Mouse (Mus musculus) CD8-positive naive resting alpha-beta T cell, adult 2 months (primary cell): ENCODE results near the gene Extl2.

Source experiments
- DNase-seq, 2 experiments: peaks; one replicate each; pipeline ENCODE4 v3.0.0; 2022; ENCODE audit warnings: low read depth in 2 of 2, low spot score in 2 of 2

The Extl2 gene

DNA sequence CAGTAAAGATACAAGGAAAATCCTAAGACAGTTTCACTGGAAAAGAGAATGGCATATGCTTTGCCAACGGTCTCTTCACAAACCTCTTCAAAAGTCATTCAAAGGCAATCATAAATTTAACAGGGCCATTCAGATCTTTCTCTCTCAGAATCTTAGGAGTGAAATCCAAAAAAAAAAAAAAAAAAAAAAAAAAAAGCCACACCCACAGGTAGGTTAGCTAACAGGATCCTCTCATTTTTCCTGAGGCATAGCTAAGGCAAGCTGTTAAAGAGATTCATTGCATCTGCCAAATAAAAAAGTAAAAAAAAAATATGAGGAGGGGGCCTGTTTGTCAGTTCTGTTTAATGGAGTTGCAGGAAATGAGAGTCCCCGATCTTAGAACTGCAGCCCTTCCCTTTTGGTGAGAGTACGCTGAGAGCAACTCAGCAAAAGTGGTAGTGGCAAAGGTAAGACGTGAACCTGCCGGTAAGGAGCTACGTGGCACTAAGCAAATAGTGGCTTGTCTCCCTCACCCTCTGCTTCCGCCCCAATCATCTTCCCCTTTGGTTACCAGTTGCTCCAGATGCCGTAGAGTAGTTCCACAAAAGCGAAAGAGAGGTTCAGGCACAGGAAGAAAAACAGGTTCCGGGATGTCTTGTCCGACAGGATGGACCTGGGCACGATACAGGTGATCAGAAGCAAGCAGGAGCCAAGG, 831 bp upstream of the Extl2 start:
- peak in 1 of 2 experiments; percentile 52 for DNase-seq

GRCm38 (mm10) chr3:116007941-116008440, 729 bp downstream of the Extl2 start:
- DNase-seq, result peak; percentile 37 to 58

DNA sequence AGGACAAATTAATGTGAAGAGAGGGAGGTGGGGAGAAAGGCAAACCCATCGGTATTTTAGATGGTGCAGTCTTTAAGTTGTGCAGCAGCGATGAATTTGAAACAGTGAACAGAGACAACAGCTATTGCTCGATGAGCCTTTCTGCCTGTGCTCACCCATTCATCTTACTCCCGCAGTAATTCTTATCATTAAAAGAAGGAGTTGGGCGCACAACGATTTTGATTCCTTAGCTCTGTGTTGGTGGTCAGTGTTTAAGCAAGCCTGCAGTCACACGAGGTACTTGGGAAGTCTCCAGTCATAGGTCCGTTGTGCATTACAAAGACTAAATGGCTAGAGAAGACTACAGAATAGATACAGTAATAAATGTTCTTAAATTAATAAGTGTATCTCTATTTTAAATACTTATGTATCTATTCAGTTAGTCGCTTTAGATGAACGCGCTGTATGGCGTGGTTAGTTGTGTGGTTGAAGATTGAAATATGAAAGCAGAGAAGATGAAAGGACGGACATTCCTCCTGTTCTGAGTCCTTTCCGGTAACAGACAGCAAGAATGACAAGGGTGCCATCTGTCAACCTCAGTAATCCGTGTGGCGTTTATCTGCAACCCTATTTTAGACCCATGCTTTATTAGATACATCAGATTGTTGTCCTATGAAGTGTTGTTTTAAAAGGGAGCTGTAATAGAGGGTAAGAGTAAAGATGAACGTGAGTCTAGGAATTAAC, 2.5 kb downstream of the Extl2 start:
- DNase-seq, result no peak

DNA sequence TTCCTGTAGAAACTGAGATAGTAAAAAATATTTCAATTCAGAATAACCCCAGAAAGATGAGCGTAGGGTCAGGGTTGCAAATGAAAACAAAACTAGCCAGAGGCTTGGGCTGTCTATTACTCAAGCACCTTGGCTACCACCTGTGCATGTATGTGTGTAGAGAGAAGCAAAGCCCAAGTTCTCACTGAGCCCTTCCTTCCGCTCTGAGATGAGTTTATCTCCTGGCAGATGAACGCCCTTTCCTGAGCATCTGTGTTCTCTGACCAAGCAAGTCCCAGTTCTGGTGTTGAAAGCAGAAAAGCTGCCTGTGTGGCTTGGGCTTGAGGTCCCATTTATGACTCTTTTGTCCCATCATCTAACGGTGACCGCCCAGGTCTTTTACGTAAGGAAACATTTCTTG, 7.6 kb downstream of the Extl2 start:
- no peak for DNase-seq

DNA sequence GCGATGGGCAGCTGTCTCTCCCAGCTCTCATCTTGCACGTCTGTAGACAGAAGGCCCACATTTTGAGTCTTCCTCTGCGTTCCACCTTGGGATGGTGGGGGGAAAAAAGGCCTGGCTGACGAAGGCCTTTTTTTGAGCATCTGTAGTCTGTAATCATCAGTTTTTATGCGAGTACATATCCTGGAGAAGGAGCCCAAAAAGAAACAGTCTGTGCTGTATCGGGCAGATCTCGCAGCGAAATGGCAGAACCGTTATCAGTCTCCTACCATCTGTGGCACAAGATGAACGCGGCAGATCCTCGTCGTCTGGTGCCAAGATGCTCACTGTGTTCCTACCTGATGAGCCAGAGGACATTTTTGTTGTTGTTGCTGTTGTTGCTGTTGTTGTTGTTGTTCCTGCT, 8.9 kb downstream of the Extl2 start:
- no peak for DNase-seq

- DNase-seq, result no peak
Measured at GRCm38 (mm10) chr3:116018606-116019005, 11.3 kb downstream of the Extl2 start.

DNA sequence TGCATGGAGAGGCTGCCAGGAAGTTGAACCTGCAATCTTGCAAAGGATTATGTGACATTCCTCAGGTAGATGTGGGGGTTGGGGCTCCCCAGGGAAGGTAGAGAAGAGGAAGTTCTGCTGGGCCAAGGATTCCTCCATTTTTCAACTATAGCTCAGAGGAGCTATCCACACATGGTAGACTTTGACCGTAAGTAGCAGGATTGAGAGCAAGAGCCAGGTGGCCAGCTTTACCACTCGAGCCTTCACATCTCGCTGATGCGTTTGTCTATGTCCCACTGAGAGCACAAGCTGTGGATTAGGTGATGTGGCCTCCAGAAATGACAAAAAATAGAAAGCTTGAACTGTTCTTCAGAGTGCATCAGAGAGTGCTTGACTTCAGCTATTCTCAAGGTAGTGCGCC, 11.9 kb downstream of the Extl2 start:
- DNase-seq, result no peak

DNA sequence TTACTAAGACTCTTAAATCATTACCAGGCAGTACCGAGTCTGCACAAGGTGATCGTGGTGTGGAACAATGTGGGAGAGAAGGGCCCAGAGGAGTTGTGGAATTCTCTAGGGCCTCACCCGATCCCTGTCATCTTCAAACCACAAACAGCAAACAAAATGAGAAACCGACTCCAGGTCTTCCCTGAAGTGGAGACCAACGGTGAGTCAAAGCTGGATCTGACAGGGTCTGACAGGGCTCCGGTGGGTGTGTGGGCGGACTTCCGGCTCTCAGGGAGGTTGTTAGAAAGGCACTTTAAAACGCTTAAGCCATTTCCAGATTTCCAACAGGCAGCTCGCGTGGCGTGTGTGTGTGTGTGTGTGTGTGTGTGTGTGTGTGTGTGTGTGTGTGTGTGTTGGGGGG, 17.0 kb downstream of the Extl2 start:
- no peak for DNase-seq

DNA sequence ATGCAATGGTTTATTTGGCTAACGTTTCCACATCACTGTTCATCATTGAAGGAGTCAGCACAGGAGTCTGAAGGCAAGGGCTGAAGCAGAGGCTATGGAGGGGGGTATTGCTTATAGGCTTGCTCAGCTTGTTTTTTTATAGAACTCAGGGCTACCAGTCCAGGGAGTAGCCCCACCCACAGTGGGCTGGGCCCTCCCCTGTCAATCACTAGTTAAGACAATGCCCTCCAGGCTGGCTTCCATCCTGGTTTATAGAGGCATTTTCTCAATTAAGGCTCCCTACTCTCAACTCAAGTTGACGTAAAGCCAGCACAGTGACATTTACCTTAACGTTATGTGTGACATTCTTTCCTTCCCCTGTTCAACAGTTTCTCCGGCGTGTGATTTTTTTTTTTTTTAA, 17.4 kb downstream of the Extl2 start:
- DNase-seq, result no peak

- no peak for DNase-seq
Measured at GRCm38 (mm10) chr3:116025701-116026100, 18.4 kb downstream of the Extl2 start.

- DNase-seq, result no peak
Measured at GRCm38 (mm10) chr3:116026996-116027395, 19.7 kb downstream of the Extl2 start.

GRCm38 (mm10) chr3:116030152-116030788, 23.0 kb downstream of the Extl2 start:
- no peak for DNase-seq

DNA sequence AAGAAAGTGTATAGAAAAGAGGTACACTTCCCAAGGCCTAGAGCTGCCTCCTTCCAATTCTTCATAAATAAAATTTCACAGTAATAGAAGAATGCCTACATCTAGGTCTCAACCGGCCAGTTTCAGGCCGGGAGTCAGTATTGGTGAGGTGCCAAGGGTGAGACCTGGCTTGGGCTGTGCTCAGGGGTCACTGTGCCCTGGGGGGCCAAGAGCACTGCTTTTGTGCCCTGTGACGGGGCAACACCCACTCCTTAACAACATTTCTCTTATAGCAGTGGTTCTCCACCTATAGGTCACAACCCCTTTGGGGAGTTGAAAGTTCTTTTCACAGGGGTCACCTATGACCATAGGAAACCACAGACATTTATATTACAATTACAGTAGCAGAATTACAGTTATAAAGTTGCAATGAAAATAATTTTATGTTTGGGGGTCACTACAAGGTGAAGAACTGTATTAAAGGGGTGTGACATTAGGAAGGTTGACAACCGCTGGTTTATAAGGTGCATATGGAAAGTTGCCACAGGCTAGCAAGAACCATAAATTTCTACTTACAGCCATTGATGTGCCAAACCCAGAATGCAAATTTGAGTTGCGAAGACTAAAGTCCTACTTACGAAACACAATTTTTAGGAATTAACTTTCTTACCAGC, 26.1 kb downstream of the Extl2 start:
- DNase-seq, result no peak

GRCm38 (mm10) chr3:116033871-116034222, 26.6 kb downstream of the Extl2 start:
- no peak for DNase-seq

DNA sequence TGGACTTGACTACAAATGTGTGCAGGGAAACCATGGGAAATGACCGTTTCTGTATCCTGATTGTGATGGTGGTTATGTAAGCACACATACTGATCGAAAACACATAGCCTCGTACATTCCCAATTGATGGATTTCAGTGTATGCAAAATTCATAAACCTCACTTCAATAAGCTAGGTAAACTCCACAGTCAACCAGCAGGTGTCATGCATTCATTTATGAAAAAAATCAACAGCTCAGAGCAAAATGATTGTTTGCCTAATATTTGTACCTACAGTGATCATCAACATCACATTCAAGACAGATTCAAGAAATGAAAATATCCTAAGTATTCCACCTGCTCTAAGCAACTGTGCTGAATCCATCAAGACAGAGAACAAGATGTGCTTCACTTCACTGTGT, 33.5 kb downstream of the Extl2 start:
- no peak for DNase-seq

- DNase-seq, result no peak
Measured at GRCm38 (mm10) chr3:116046000-116046399, 38.7 kb downstream of the Extl2 start.

DNA sequence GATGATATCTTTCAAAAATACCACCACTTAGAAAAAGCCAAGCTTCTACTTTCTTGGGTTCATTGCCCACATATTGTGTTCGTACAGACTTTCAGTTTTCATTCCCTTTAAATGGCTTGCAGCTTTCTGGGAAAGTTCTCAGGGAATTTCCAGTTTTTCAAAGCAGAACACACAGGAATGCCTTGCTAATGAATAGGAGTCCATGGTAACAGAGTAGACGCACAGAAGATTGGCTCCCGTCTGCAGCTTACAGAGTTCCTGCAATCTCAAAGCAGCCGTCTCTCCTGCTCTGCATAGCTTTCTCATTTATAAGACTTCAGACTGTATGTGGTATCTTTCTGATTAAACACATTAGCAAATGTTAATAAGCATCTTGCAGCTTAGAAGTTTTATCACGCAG, 39.8 kb downstream of the Extl2 start:
- DNase-seq, result no peak

GRCm38 (mm10) chr3:116057078-116057477, 49.8 kb downstream of the Extl2 start:
- no peak for DNase-seq

GRCm38 (mm10) chr3:116060320-116060719, 53.1 kb downstream of the Extl2 start:
- no peak for DNase-seq

- no peak for DNase-seq
Measured at GRCm38 (mm10) chr3:116062141-116062540, 54.9 kb downstream of the Extl2 start.

DNA sequence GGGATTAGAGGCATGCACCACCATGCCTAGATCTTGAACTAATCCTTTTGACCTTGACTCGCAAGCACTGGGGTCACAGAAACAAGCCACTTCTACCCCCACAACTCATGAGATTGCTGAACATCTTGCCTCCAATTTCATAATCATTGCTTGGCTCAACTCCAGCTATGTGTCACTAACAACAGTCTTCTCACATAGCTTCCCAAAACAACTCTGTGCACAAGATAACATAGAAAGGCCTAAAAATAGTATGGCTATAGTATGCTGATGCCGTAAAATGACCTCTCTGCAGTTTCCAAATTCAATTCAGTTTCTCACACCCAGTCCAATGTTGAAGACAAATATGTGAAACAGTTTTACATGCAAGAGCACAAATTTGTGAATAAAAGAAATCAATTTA, 65.3 kb downstream of the Extl2 start:
- DNase-seq, result no peak

- no peak for DNase-seq
Measured at GRCm38 (mm10) chr3:116076739-116077138, 69.5 kb downstream of the Extl2 start.
